ENCODE assay signal across 14 mouse cellular contexts in genomic region chr10:120485461-120485860, GRCm38 (mm10). TPM values are rescaled to one million over a fixed set of nuclear protein-coding genes. Genes with fewer than 3 reads are reported as not detected.
A peak's percentile ranks its signal among the peaks of the same experiment; 100 is the strongest.
DNase-seq lines count a peak whose midpoint lies in the region.
"Had no signal": no experiment of that assay in that cellular context is flagged by ENCODE, and none has a peak within 500 bp of the region (broad histone marks: within the 10 kb centered on the region; RNA-seq: fewer than 3 reads in every experiment).

No protein-coding gene starts in this region.

- DNase-seq in ES-CJ7 (ENCODE audit: low read depth, low spot score) = peak; percentile 75
- DNase-seq in R1 (ENCODE audit: low read depth, low spot score) = peak; percentile 81
- no peak for DNase-seq in yolk sac, embryonic 10.5 days (ENCODE audit: low spot score)
- no peak for DNase-seq in liver
- no peak for DNase-seq in adrenal gland, postnatal 14 days
- DNase-seq: adrenal gland, adult 8-10 months; adrenal gland, postnatal 25 days; cerebellum, adult 11 months; cerebellum, adult 18-20 months; cerebellum, adult 8-10 months; cerebellum, adult 9-11 months; cerebellum, postnatal 14 days; cerebellum, postnatal 36 days; embryo, embryonic 11 days had no signal

RNA-seq across cellular contexts. Expression of gene Hmga2, which starts 9.2 kb away (rescaled TPM):
- total RNA-seq in adrenal gland, postnatal 14 days (2021) = 6.5 and 6.9 TPM in 2 replicates

Comparison
In these comparisons a context has a peak if more than half of its experiments do, and no peak if none do; other contexts are left out.
1. DNase-seq: peak in ES-CJ7 (single experiment) and R1 (single experiment); none in yolk sac, embryonic 10.5 days (single experiment), liver (single experiment) and adrenal gland, postnatal 14 days (single experiment).